Mouse (Mus musculus): Measurements from ENCODE around the gene Atp5l.

GRCm38 (mm10) chr9:44947836-44948235 lies 27.3 kb upstream of the Atp5l start:
- TF ChIP-seq CTCF (IDR thresholded peaks at IDR 0.05) (no peak), POLR2A (IDR thresholded peaks at IDR 0.05; ENCODE audit: insufficient read depth, low read depth, low read length) (no peak), EP300 (IDR thresholded peaks at IDR 0.05; ENCODE audit: insufficient read depth, low read depth, low read length) (no peak)

Measured in heart, adult 2 months (tissue).